Mouse (Mus musculus): ENCODE measurements around the gene Gch1.

GRCm38 (mm10) chr14:47213305-47213704 lies 24.1 kb upstream of the Gch1 start:
- TF ChIP-seq POLR2A (IDR thresholded peaks at IDR 0.05; ENCODE audit: borderline replicate concordance, extremely low read depth, insufficient read depth, insufficient read length, poor library complexity, severe bottlenecking) (no peak), CTCF (IDR thresholded peaks at IDR 0.05; ENCODE audit: borderline replicate concordance, extremely low read depth, insufficient read depth, insufficient read length) (no peak)
